Mouse (Mus musculus) testis, adult 2 months (tissue): ENCODE data around the gene Tenm3.

Experiments
- CTCF ChIP-seq: fragments of 200-500 bp; IDR thresholded peaks from 2 replicates; pipeline ENCODE4 v1.5.1; 2012; ENCODE audit warnings: low read depth, mild to moderate bottlenecking, inconsistent platforms, low read length, moderate library complexity; ENCODE audit not compliant: control insufficient read depth, insufficient read depth, insufficient replicate concordance
- POLR2A ChIP-seq: fragments of 200-500 bp; IDR thresholded peaks from 2 replicates; pipeline ENCODE4 v1.6.1; 2012; ENCODE audit warnings: low read depth, mild to moderate bottlenecking, inconsistent platforms, low read length, moderate library complexity; ENCODE audit not compliant: control insufficient read depth

DNA sequence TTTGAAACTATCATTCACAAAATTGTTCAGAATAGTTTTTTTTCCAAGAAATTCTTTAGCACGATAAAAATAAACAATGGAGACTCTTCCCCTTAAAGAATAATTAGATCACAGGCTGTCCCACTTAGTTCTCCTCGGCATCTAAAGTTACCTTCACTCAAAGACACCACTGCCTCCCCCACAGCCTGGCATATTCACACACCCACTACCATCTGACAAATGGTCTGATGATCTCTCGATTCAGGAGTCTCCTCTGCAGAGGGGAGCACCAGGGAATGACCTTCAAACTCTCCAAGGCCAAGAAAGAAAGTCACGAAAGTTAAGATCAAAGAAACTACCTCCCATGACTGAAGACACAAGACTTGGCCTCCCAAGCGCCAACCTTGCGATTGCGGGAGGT lies 329.9 kb downstream of the Tenm3 start:
- TF ChIP-seq CTCF, result no peak
- TF ChIP-seq POLR2A, result no peak
